Mouse (Mus musculus) heart, embryonic 16.5 days (tissue): Measurements from ENCODE around the gene Wt1. TPM values are rescaled to one million over a fixed set of nuclear protein-coding genes. Genes with fewer than 3 reads are reported as not detected.

Source experiments
- ATAC-seq: fragments of 200-750 bp; cut with Nextera tagmentation; replicated peaks from 2 replicates; pipeline ENCODE4 v1.8.0; 2017; ENCODE audit warnings: moderate number of reproducible peaks; ENCODE audit not compliant: insufficient read depth, low FRiP score; ENCODE audit errors: extremely low read depth
- H3K27ac ChIP-seq: fragments of 300-500 bp; sonication (generic); 2 replicates; pipeline ENCODE4 v1.5.1; 2014; ENCODE audit warnings: mild to moderate bottlenecking, low read length, control low read depth, moderate library complexity
- H3K27me3 ChIP-seq: fragments of 300-500 bp; sonication (generic); 2 replicates; pipeline ENCODE4 v1.6.1; 2014; ENCODE audit warnings: low read length, mixed read lengths; ENCODE audit not compliant: control insufficient read depth, insufficient read depth
- H3K36me3 ChIP-seq: fragments of 300-500 bp; sonication (generic); 2 replicates; pipeline ENCODE4 v1.6.1; 2014; ENCODE audit not compliant: control insufficient read depth, insufficient read depth
- H3K4me1 ChIP-seq: fragments of 300-500 bp; sonication (generic); 2 replicates; pipeline ENCODE4 v1.6.1; 2014; ENCODE audit warnings: low read length, mixed read lengths; ENCODE audit not compliant: control insufficient read depth, insufficient read depth
- H3K4me2 ChIP-seq: fragments of 300-500 bp; sonication (generic); 2 replicates; pipeline ENCODE4 v1.6.1; 2014; ENCODE audit warnings: low read depth, mild to moderate bottlenecking, control low read depth, low read length
- H3K4me3 ChIP-seq: fragments of 300-500 bp; sonication (generic); 2 replicates; pipeline ENCODE4 v1.5.1; 2014; ENCODE audit warnings: mild to moderate bottlenecking, control low read depth, low read length
- H3K9ac ChIP-seq: fragments of 300-500 bp; sonication (generic); 2 replicates; pipeline ENCODE4 v1.6.1; 2014; ENCODE audit warnings: low read length, control low read depth
- H3K9me3 ChIP-seq: fragments of 300-500 bp; sonication (generic); replicated peaks from 2 replicates; pipeline ENCODE4 v1.6.1; 2016; ENCODE audit warnings: low read length; ENCODE audit not compliant: control insufficient read depth
- WGBS: fragments of 180-500 bp; shearing (Covaris S2); extraction: QIAGEN DNeasy Blood & Tissue Kit; methylation state at CpG from one replicate; pipeline ENCODE4 v1.1.7; 2014; 5-methylcytosine and 5-hydroxymethylcytosine counted together
- polyA plus RNA-seq: library from polyadenylated mRNA; unstranded; fragments of >200 nt; fragmentation: Nextera tagmentation; extraction: Ambion mirVana; gene quantifications from 2 replicates; pipeline ENCODE4 v1.2.1, GENCODE M21; 2015

The Wt1 gene
- polyA plus RNA-seq, 1 experiment from 2014 or later = 22.2 TPM

DNA sequence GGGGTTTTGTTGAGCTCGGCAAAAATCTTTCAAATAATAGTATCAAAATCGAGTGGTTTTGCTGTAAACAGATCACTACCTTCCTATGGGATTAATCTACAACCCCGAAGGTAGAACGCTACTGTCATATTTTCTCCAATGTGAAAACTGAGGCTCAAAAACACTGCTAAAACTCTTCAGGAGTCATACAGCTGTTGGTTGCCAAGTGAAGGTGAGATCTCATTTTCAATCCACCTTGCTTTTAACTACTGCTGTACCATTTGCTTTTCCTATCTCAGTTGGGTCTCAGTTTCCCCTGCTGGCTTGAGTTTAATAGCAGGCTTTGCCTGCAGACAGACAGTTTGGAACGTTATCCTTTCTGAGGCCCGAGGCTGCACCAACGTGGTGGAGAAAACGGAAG lies 2.9 kb upstream of the Wt1 start:
- Histone ChIP-seq H3K4me1 (peaks cover 5% of the 10 kb centered on the region; the same call in 1 of the 2 replicates), H3K9ac (no peak overlapping the region), H3K4me3 (peak overlapping the region; percentile 8; the same call in 1 of the 2 replicates), H3K9me3 (no peaks in the 10 kb centered on the region), H3K4me2 (peak overlapping the region; percentile 64), H3K27ac (no peak overlapping the region), H3K27me3 (peaks cover 70% of the 10 kb centered on the region), H3K36me3 (no peaks in the 10 kb centered on the region)
- 7% methylated on average over 8 of the region's 8 CpGs for WGBS
- no peak for ATAC-seq

- Histone ChIP-seq H3K4me1 (peaks cover 5% of the 10 kb centered on the region; the same call in 1 of the 2 replicates), H3K9ac (no peak overlapping the region), H3K36me3 (no peaks in the 10 kb centered on the region), H3K4me3 (peak overlapping the region; percentile 8; the same call in 1 of the 2 replicates), H3K27ac (no peak overlapping the region), H3K9me3 (no peaks in the 10 kb centered on the region), H3K4me2 (peak overlapping the region; percentile 64), H3K27me3 (peaks cover 71% of the 10 kb centered on the region)
- no peak for ATAC-seq
- WGBS = 3% methylated on average over 9 of the region's 9 CpGs
These were observed 2.4 kb upstream of the Wt1 start for GRCm38 (mm10) chr2:105123881-105124280.

DNA sequence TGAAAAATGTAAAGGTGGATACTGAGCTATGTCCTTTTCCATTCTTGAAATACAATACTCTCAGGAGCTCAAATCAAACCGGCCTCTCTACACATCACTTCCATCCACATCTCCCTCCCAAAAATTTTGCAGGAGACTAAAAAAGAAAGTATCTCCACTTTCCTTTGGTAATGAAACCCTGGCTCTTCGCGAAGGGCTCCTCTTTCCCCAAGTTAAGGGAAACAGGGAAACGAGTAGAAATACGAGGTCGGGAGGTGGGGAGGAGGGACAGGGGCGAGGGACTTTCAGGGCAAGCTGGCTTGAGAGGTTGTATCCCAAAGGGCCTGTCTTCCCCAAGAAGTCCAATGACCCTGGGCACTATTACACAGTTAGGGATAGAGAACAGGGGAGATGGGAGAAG lies 1.9 kb upstream of the Wt1 start:
- ATAC-seq = no peak
- Histone ChIP-seq H3K4me1 (peaks cover 5% of the 10 kb centered on the region; the same call in 1 of the 2 replicates), H3K27me3 (peaks cover 73% of the 10 kb centered on the region), H3K4me3 (0 out of 2 replicates have a peak overlapping the region, but pooled peaks have one; percentile 11), H3K9ac (no peak overlapping the region), H3K27ac (no peak overlapping the region), H3K36me3 (no peaks in the 10 kb centered on the region), H3K9me3 (no peaks in the 10 kb centered on the region), H3K4me2 (peak overlapping the region; percentile 64)
- 11% methylated on average over 7 of the region's 7 CpGs for WGBS

DNA sequence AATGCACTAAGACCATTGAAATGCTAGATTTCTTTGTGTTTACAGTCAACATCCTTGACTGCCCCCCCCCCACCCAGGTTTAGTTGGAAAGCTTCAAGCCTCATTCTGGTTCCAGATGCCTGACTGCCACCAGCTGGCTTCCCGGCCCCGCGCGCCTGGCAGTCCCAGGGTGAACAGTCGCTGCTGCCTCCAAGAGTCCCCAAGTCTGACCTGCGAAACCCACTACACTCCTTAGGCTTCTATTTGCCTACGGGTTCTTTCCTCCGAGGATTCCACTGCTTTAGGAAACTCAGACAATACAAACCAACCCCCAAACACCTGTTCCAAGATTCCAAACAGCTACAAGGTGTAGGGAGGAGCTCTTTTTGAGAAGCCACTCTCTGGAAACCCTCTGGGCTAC lies 1.1 kb upstream of the Wt1 start:
- ATAC-seq = no peak
- H3K4me1 ChIP-seq = peaks cover 5% of the 10 kb centered on the region; the same call in 1 of the 2 replicates
- no peaks in the 10 kb centered on the region for H3K9me3 ChIP-seq
- peak overlapping the region; percentile 49 for H3K4me2 ChIP-seq
- no peak overlapping the region for H3K27ac ChIP-seq
- peak overlapping the region; percentile 43 for H3K4me3 ChIP-seq
- no peak overlapping the region for H3K9ac ChIP-seq
- 4% methylated on average over 8 of the region's 8 CpGs for WGBS
- H3K27me3 ChIP-seq = peaks cover 74% of the 10 kb centered on the region
- H3K36me3 ChIP-seq = no peaks in the 10 kb centered on the region

- WGBS = 5% methylated on average over 15 of the region's 15 CpGs
- Histone ChIP-seq H3K27ac (no peak overlapping the region), H3K27me3 (peaks cover 74% of the 10 kb centered on the region)
These were observed 688 bp upstream of the Wt1 start for GRCm38 (mm10) chr2:105125641-105126040.

GRCm38 (mm10) chr2:105126691-105127530 lies 582 bp downstream of the Wt1 start:
- under 1% methylated on average over 87 of the region's 92 CpGs for WGBS
- peak; percentile 46 for ATAC-seq
- H3K27ac ChIP-seq = peak overlapping the region; percentile 58

More at GRCm38 (mm10) chr2:105125641-105126040, 688 bp upstream of the Wt1 start:
- Histone ChIP-seq H3K9ac (no peak overlapping the region), H3K4me1 (peaks cover 5% of the 10 kb centered on the region; the same call in 1 of the 2 replicates), H3K4me3 (peak overlapping the region; percentile 43), H3K36me3 (no peaks in the 10 kb centered on the region), H3K4me2 (peak overlapping the region; percentile 49), H3K9me3 (no peaks in the 10 kb centered on the region)
- ATAC-seq = no peak

GRCm38 (mm10) chr2:105127531-105128480 lies 1.5 kb downstream of the Wt1 start:
- H3K9me3 ChIP-seq = no peaks in the 10 kb centered on the region
- peak overlapping the region; percentile 49 for H3K4me2 ChIP-seq
- H3K9ac ChIP-seq = peak overlapping the region; percentile 56
- H3K27me3 ChIP-seq = peaks cover 82% of the 10 kb centered on the region
- H3K4me3 ChIP-seq = peak overlapping the region; percentile 43
- H3K4me1 ChIP-seq = peaks cover 6% of the 10 kb centered on the region; the same call in 1 of the 2 replicates
- H3K27ac ChIP-seq = no peak overlapping the region; the same call in 1 of the 2 replicates
- no peak; the same call in 1 of the 2 replicates for ATAC-seq
- H3K36me3 ChIP-seq = no peaks in the 10 kb centered on the region
- 2% methylated on average over 52 of the region's 52 CpGs for WGBS

More at GRCm38 (mm10) chr2:105126691-105127530, 582 bp downstream of the Wt1 start:
- Histone ChIP-seq H3K4me2 (peak overlapping the region; percentile 49), H3K4me1 (peaks cover 5% of the 10 kb centered on the region; the same call in 1 of the 2 replicates), H3K36me3 (no peaks in the 10 kb centered on the region), H3K27me3 (peaks cover 78% of the 10 kb centered on the region), H3K9ac (peak overlapping the region; percentile 56), H3K9me3 (no peaks in the 10 kb centered on the region), H3K4me3 (peak overlapping the region; percentile 43)

DNA sequence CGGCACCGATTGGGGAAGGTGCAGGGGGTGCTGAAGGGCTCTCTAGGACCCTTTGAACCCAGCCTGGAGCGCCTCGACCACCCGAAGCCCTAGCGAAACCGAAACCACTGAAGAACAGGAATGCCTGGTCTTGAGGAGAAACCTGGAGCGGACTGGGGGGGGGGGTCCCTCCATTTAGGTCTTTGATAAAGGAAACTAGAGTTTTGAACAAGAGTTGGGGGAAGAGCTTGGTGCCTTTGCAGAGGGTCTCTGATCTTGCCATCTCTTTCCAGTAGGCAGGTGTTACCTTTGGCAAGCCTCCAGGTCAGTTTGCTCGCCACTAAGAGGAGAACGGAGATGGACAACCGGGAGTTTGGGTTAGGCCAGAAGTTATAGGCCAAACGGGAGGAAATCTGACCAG lies 2.2 kb downstream of the Wt1 start:
- peaks cover 2% of the 10 kb centered on the region; the same call in 1 of the 2 replicates for H3K4me1 ChIP-seq
- H3K36me3 ChIP-seq = no peaks in the 10 kb centered on the region
- H3K4me3 ChIP-seq = peak overlapping the region; percentile 43
- peak overlapping the region; percentile 33; the same call in 1 of the 2 replicates for H3K27ac ChIP-seq
- 6% methylated on average over 12 of the region's 12 CpGs for WGBS
- H3K27me3 ChIP-seq = peaks cover 84% of the 10 kb centered on the region
- peak overlapping the region; percentile 49 for H3K4me2 ChIP-seq
- no peak for ATAC-seq
- peak overlapping the region; percentile 5; the same call in 1 of the 2 replicates for H3K9ac ChIP-seq
- no peaks in the 10 kb centered on the region for H3K9me3 ChIP-seq
